9 mouse cellular contexts compared by ENCODE assay signal in genomic region chr6:128358999-128359398, GRCm38 (mm10). TPM values are rescaled to one million over a fixed set of nuclear protein-coding genes. Genes with fewer than 3 reads are reported as not detected.
DNase-seq lines count a peak whose midpoint lies in the region; ATAC-seq and TF ChIP-seq lines count a peak whose summit lies in the region.
"Had no signal": no experiment of that assay in that cellular context is flagged by ENCODE, and none has a peak within 500 bp of the region (broad histone marks: within the 10 kb centered on the region; RNA-seq: fewer than 3 reads in every experiment).

No protein-coding gene starts in this region.

- intact Hi-C loops in gastrocnemius, adult 2 months (cut with DNase I), result loop anchor here (1.0 to 2.0 kb wide), 2 partner anchors 41 to 124 kb away; no protein-coding TSS in a partner anchor

- H3K4me2 ChIP-seq in heart, embryonic 11.5 days, result no peak overlapping the region

- peak; percentile 100 for TF ChIP-seq CTCF in E14TG2a.4 (conservative IDR thresholded peaks at IDR 0.05; ENCODE audit: low read length)
- peak; percentile 96 for TF ChIP-seq CTCF in gastrocnemius, adult 2 months (IDR thresholded peaks at IDR 0.05)

- H3K4me3 ChIP-seq in heart, embryonic 11.5 days (ENCODE audit: low read depth, low read length), result no peak overlapping the region
- H3K4me3 ChIP-seq in E14TG2a.4 (replicated peaks; ENCODE audit: low read length), result no peak overlapping the region
- no peak overlapping the region for H3K4me3 ChIP-seq in gastrocnemius, adult 2 months

- DNase-seq in heart, adult 11 months, result peak; percentile 91
- DNase-seq in cerebellum, adult 11-12 months, result peak; percentile 57
- peak; percentile 66 for DNase-seq in gastrocnemius, adult 2 months
- DNase-seq in layer of hippocampus, adult 9-10 months (ENCODE audit: low spot score), result peak; percentile 72
- peak; percentile 55 to 79 for DNase-seq in lung, postnatal 4 days
- peak; percentile 42 to 72 for DNase-seq in spleen, adult 18-20 months

- no peak for ATAC-seq in heart, embryonic 11.5 days (replicated peaks; ENCODE audit: insufficient number of reproducible peaks, low FRiP score, low TSS enrichment)

- no peak overlapping the region for H3K27ac ChIP-seq in heart, embryonic 11.5 days (ENCODE audit: low read depth, low read length)
- H3K27ac ChIP-seq in gastrocnemius, adult 2 months, result no peak overlapping the region

- H3K27me3 ChIP-seq in heart, embryonic 11.5 days (ENCODE audit: control insufficient read depth, insufficient read depth, low read length), result no peaks in the 10 kb centered on the region
- no peaks in the 10 kb centered on the region for H3K27me3 ChIP-seq in E14TG2a.4 (ENCODE audit: insufficient read depth, low read length)

- H3K4me1 ChIP-seq in heart, embryonic 11.5 days (ENCODE audit: control insufficient read depth, insufficient read depth, low read length), result peaks cover 14% of the 10 kb centered on the region
- H3K4me1 ChIP-seq in E14TG2a.4 (replicated peaks; ENCODE audit: low read depth, low read length), result peaks cover 72% of the 10 kb centered on the region

- H3K9ac ChIP-seq in heart, embryonic 11.5 days (ENCODE audit: low read depth, low read length), result no peak overlapping the region

- WGBS in heart, embryonic 11.5 days (ENCODE audit: insufficient replicate concordance), result 41% methylated on average over 2 of the region's 2 CpGs

- no peaks in the 10 kb centered on the region for H3K9me3 ChIP-seq in heart, embryonic 11.5 days (replicated peaks; ENCODE audit: control insufficient read depth, low read length)
- no peaks in the 10 kb centered on the region for H3K9me3 ChIP-seq in E14TG2a.4 (ENCODE audit: low read length)

- H3K36me3 ChIP-seq in heart, embryonic 11.5 days (ENCODE audit: control insufficient read depth, insufficient read depth, low read length), result peaks cover 11% of the 10 kb centered on the region; the same call in 1 of the 2 replicates
- H3K36me3 ChIP-seq in E14TG2a.4 (ENCODE audit: insufficient read depth, low read length), result peaks cover 45% of the 10 kb centered on the region

RNA-seq across cellular contexts. Expression of gene Tulp3, which starts 3.3 kb away (rescaled TPM):
- 10.5 and 14.9 TPM in 2 replicates for polyA plus RNA-seq in heart, embryonic 11.5 days (2014; fragmentation: Nextera tagmentation; extraction: Ambion mirVana)
- total RNA-seq in gastrocnemius, adult 2 months (2021), result 1 to 10 TPM; 5.9 to 6.6 TPM

RNA-seq across cellular contexts. Expression of gene Rhno1, which starts 3.7 kb away (rescaled TPM):
- polyA plus RNA-seq in heart, embryonic 11.5 days (2014; fragmentation: Nextera tagmentation; extraction: Ambion mirVana), result 101 and 105 TPM in 2 replicates
- 1 to 10 TPM; 5.0 to 6.0 TPM for total RNA-seq in gastrocnemius, adult 2 months (2021)

RNA-seq across cellular contexts. Expression of gene Foxm1, which starts 3.8 kb away (rescaled TPM):
- polyA plus RNA-seq in heart, embryonic 11.5 days (2014; fragmentation: Nextera tagmentation; extraction: Ambion mirVana), result 23.1 and 26.1 TPM in 2 replicates
- total RNA-seq in gastrocnemius, adult 2 months (2021), result under 1 TPM; 0.10 to 0.22 TPM

RNA-seq across cellular contexts. Expression of gene Tex52, which starts 16.3 kb away (rescaled TPM):
- 0.21 and 0.42 TPM in 2 replicates for polyA plus RNA-seq in heart, embryonic 11.5 days (2014; fragmentation: Nextera tagmentation; extraction: Ambion mirVana)
- not detected for total RNA-seq in gastrocnemius, adult 2 months (2021)

RNA-seq across cellular contexts. Expression of gene Gm44596, which starts 16.3 kb away (rescaled TPM):
- not detected in 2 replicates for polyA plus RNA-seq in heart, embryonic 11.5 days (2014; fragmentation: Nextera tagmentation; extraction: Ambion mirVana)
- total RNA-seq in gastrocnemius, adult 2 months (2021), result not detected
- polyA plus RNA-seq: large intestine, adult 2 months had no signal
